Mouse (Mus musculus) intestine, postnatal 0 days (tissue): ENCODE results near the gene Crtap. TPM values are rescaled to one million over a fixed set of nuclear protein-coding genes. Genes with fewer than 3 reads are reported as not detected.
"Not testable (repeated sequence)": the region's sequence is repeated elsewhere in the genome, so short reads cannot be mapped to it uniquely, and the experiment has no call there.

ENCODE experiments used
- ATAC-seq: fragments of 200-750 bp; cut with Nextera tagmentation; 2 replicates; pipeline ENCODE4 v1.8.0; 2017; ENCODE audit warnings: mild to moderate bottlenecking, moderate TSS enrichment, moderate library complexity
- H3K27ac ChIP-seq: fragments of 300-500 bp; sonication (generic); 2 replicates; pipeline ENCODE4 v1.5.1; 2014; ENCODE audit warnings: mild to moderate bottlenecking, low read depth, low read length, moderate library complexity
- H3K27me3 ChIP-seq: fragments of 300-500 bp; sonication (generic); replicated peaks from 2 replicates; pipeline ENCODE4 v1.6.1; 2014; ENCODE audit warnings: low read length, mixed read lengths; ENCODE audit not compliant: control insufficient read depth, insufficient read depth
- H3K36me3 ChIP-seq: fragments of 300-500 bp; sonication (generic); 2 replicates; pipeline ENCODE4 v1.6.1; 2014; ENCODE audit warnings: mild to moderate bottlenecking, moderate library complexity; ENCODE audit not compliant: control insufficient read depth, insufficient read depth
- H3K4me1 ChIP-seq: fragments of 300-500 bp; sonication (generic); replicated peaks from 2 replicates; pipeline ENCODE4 v1.6.1; 2014; ENCODE audit warnings: antibody characterized with exemption, low read length, mixed read lengths; ENCODE audit not compliant: control insufficient read depth, insufficient read depth
- H3K4me2 ChIP-seq: fragments of 300-500 bp; sonication (generic); replicated peaks from 2 replicates; pipeline ENCODE4 v1.6.1; 2014; ENCODE audit warnings: low read depth, mild to moderate bottlenecking, moderate library complexity
- H3K4me3 ChIP-seq: fragments of 300-500 bp; sonication (generic); 2 replicates; pipeline ENCODE4 v1.5.1; 2014; ENCODE audit warnings: low read depth, low read length
- H3K9ac ChIP-seq: fragments of 300-500 bp; sonication (generic); 2 replicates; pipeline ENCODE4 v1.6.1; 2014; ENCODE audit warnings: mild to moderate bottlenecking, low read depth, low read length
- H3K9me3 ChIP-seq: fragments of 300-500 bp; sonication (generic); 2 replicates; pipeline ENCODE4 v1.6.1; 2016; ENCODE audit warnings: mixed run types; ENCODE audit not compliant: control insufficient read depth
- CTCF ChIP-seq: sonication (generic); IDR thresholded peaks from 2 replicates; pipeline ENCODE4 v1.5.1; 2016; ENCODE audit warnings: low read depth, mild to moderate bottlenecking, control low read depth, antibody characterized with exemption, moderate library complexity
- WGBS: fragments of 180-500 bp; shearing (Covaris S2); extraction: QIAGEN DNeasy Blood & Tissue Kit; methylation state at CpG from one replicate; pipeline ENCODE4 v1.1.7; 2014; 5-methylcytosine and 5-hydroxymethylcytosine counted together
- polyA plus RNA-seq: library from polyadenylated mRNA; unstranded; fragments of >200 nt; fragmentation: Nextera tagmentation; extraction: Ambion mirVana; gene quantifications from 2 replicates; pipeline ENCODE4 v1.2.1, GENCODE M21; 2015

Crtap gene
- polyA plus RNA-seq, 1 experiment from 2014 or later, result 58.3 TPM

- ATAC-seq, result no peak
- TF ChIP-seq CTCF, result no peak
- no peaks in the 10 kb centered on the region for H3K27me3 ChIP-seq
- WGBS, result 89% methylated on average over 10 of the region's 10 CpGs
- no peak overlapping the region for H3K4me2 ChIP-seq
- peaks cover 16% of the 10 kb centered on the region for H3K36me3 ChIP-seq
- no peak overlapping the region for H3K9ac ChIP-seq
- no peaks in the 10 kb centered on the region for H3K4me1 ChIP-seq
- no peaks in the 10 kb centered on the region for H3K9me3 ChIP-seq
- H3K27ac ChIP-seq, result no peak overlapping the region
- no peak overlapping the region for H3K4me3 ChIP-seq
Measured at GRCm38 (mm10) chr9:114375276-114375962, 15.1 kb downstream of the Crtap start.

GRCm38 (mm10) chr9:114371717-114372116, 18.8 kb downstream of the Crtap start:
- ATAC-seq, H3K36me3 ChIP-seq, H3K4me1 ChIP-seq, H3K4me3 ChIP-seq, H3K4me2 ChIP-seq, H3K27me3 ChIP-seq, H3K9me3 ChIP-seq, H3K9ac ChIP-seq, H3K27ac ChIP-seq: not testable (repeated sequence)
- TF ChIP-seq CTCF, result peak; percentile 59
- 33% methylated on average over 5 of the region's 5 CpGs for WGBS

- not testable (repeated sequence) for H3K4me2 ChIP-seq, H3K36me3 ChIP-seq, H3K4me1 ChIP-seq, H3K27me3 ChIP-seq, ATAC-seq, H3K9ac ChIP-seq, H3K27ac ChIP-seq, H3K9me3 ChIP-seq, H3K4me3 ChIP-seq
- 52% methylated on average over 5 of the region's 5 CpGs for WGBS
- TF ChIP-seq CTCF, result peak; percentile 63
Measured at GRCm38 (mm10) chr9:114369389-114369788, 21.1 kb downstream of the Crtap start.

- H3K4me3 ChIP-seq, result peak overlapping the region; percentile 45
- no peaks in the 10 kb centered on the region for H3K9me3 ChIP-seq
- H3K4me1 ChIP-seq, result no peaks in the 10 kb centered on the region; the same call in 1 of the 2 replicates
- H3K27ac ChIP-seq, result no peak overlapping the region; the same call in 1 of the 2 replicates
- H3K27me3 ChIP-seq, result no peaks in the 10 kb centered on the region
- H3K36me3 ChIP-seq, result no peaks in the 10 kb centered on the region
- ATAC-seq, result no peak; the same call in 1 of the 2 replicates
- H3K4me2 ChIP-seq, result peak overlapping the region; percentile 82
- TF ChIP-seq CTCF, result no peak
- peak overlapping the region; percentile 42 for H3K9ac ChIP-seq
- 12% methylated on average over 12 of the region's 12 CpGs for WGBS
Measured at GRCm38 (mm10) chr9:114368471-114368858, 22.0 kb downstream of the Crtap start.

GRCm38 (mm10) chr9:114367783-114368470, 22.5 kb downstream of the Crtap start:
- Histone ChIP-seq H3K9ac (peak overlapping the region; percentile 42), H3K4me3 (peak overlapping the region; percentile 45)
- peak; percentile 85 for ATAC-seq

GRCm38 (mm10) chr9:114329855-114330254, 60.6 kb downstream of the Crtap start, which contains the start of gene Bcl2a1c:
Gene Bcl2a1c (plus strand): TSS chr9:114330135.
- ATAC-seq, H3K27me3 ChIP-seq, H3K4me1 ChIP-seq, H3K4me3 ChIP-seq, H3K27ac ChIP-seq, H3K4me2 ChIP-seq, H3K36me3 ChIP-seq, H3K9me3 ChIP-seq, H3K9ac ChIP-seq: not testable (repeated sequence)
- WGBS, result 64% methylated on average over 9 of the region's 9 CpGs

More at GRCm38 (mm10) chr9:114367783-114368470, 22.5 kb downstream of the Crtap start:
- Histone ChIP-seq H3K36me3 (no peaks in the 10 kb centered on the region), H3K4me2 (peak overlapping the region; percentile 82), H3K27me3 (no peaks in the 10 kb centered on the region), H3K27ac (no peak overlapping the region; the same call in 1 of the 2 replicates), H3K9me3 (no peaks in the 10 kb centered on the region), H3K4me1 (no peaks in the 10 kb centered on the region; the same call in 1 of the 2 replicates)
- TF ChIP-seq CTCF, result no peak
- under 1% methylated on average over 45 of the region's 48 CpGs for WGBS

- ATAC-seq, result peak; percentile 47; the same call in 1 of the 2 replicates
- H3K9me3 ChIP-seq, H3K27ac ChIP-seq, H3K36me3 ChIP-seq, H3K4me2 ChIP-seq, H3K4me3 ChIP-seq, H3K27me3 ChIP-seq, H3K9ac ChIP-seq, H3K4me1 ChIP-seq: not testable (repeated sequence)
Measured at GRCm38 (mm10) chr9:114328332-114328731, 62.1 kb downstream of the Crtap start.
